Mouse (Mus musculus): ENCODE data around the gene Osbpl5. TPM values are rescaled to one million over a fixed set of nuclear protein-coding genes. Genes with fewer than 3 reads are reported as not detected.

The Osbpl5 gene
- polyA plus RNA-seq, 2 experiments: 1.3 to 1.6 TPM

GRCm38 (mm10) chr7:143712771-143713348, 43.9 kb downstream of the Osbpl5 start:
- no peak overlapping the region for H3K4me3 ChIP-seq (ENCODE audit: insufficient read depth in 1 of 2, low read depth in 2 of 2, low read length in 2 of 2)
- H3K4me1 ChIP-seq (replicated peaks; ENCODE audit: control insufficient read depth in 2 of 2, insufficient read depth in 2 of 2, low read length in 1 of 2): no peaks in the 10 kb centered on the region
- no peak overlapping the region for H3K27ac ChIP-seq
- H3K9ac ChIP-seq (replicated peaks): no peak overlapping the region
- no peak for TF ChIP-seq CTCF (IDR thresholded peaks at IDR 0.05; ENCODE audit: low read depth)
- no peak overlapping the region for H3K4me2 ChIP-seq (ENCODE audit: low read depth)
- DNase-seq (ENCODE audit: low read depth in 3 of 3, low spot score in 3 of 3) (no peak), ATAC-seq (ENCODE audit: insufficient read depth) (no peak)
- no peaks in the 10 kb centered on the region for H3K27me3 ChIP-seq (ENCODE audit: control insufficient read depth, insufficient read depth, low read length)
- H3K36me3 ChIP-seq (replicated peaks; ENCODE audit: control insufficient read depth, insufficient read depth, low read depth): no peaks in the 10 kb centered on the region
- WGBS (ENCODE audit: insufficient replicate concordance): 32% methylated on average over 8 of the region's 8 CpGs
- no peaks in the 10 kb centered on the region for H3K9me3 ChIP-seq (ENCODE audit: control insufficient read depth, low read length)

- 59% methylated on average over 4 of the region's 4 CpGs for WGBS (ENCODE audit: insufficient replicate concordance)
- no peak for ATAC-seq (ENCODE audit: insufficient read depth)
- Histone ChIP-seq H3K9ac (replicated peaks) (no peak overlapping the region), H3K36me3 (replicated peaks; ENCODE audit: control insufficient read depth, insufficient read depth, low read depth) (no peaks in the 10 kb centered on the region), H3K4me3 (ENCODE audit: insufficient read depth in 1 of 2, low read depth in 2 of 2, low read length in 2 of 2) (no peak overlapping the region), H3K9me3 (ENCODE audit: control insufficient read depth, low read length) (no peaks in the 10 kb centered on the region), H3K27ac (no peak overlapping the region), H3K4me2 (ENCODE audit: low read depth) (no peak overlapping the region), H3K27me3 (ENCODE audit: control insufficient read depth, insufficient read depth, low read length) (no peaks in the 10 kb centered on the region), H3K4me1 (replicated peaks; ENCODE audit: control insufficient read depth in 2 of 2, insufficient read depth in 2 of 2, low read length in 1 of 2) (no peaks in the 10 kb centered on the region)
- DNase-seq (ENCODE audit: low read depth in 3 of 3, low spot score in 3 of 3): no peak
- TF ChIP-seq CTCF (IDR thresholded peaks at IDR 0.05; ENCODE audit: low read depth) (no peak), EP300 (IDR thresholded peaks at IDR 0.05; ENCODE audit: low read depth) (no peak)
These were observed 44.8 kb downstream of the Osbpl5 start for GRCm38 (mm10) chr7:143712023-143712422.

- 59% methylated on average over 7 of the region's 7 CpGs for WGBS (ENCODE audit: insufficient replicate concordance)
- ATAC-seq (ENCODE audit: insufficient read depth) (no peak), DNase-seq (ENCODE audit: low read depth in 3 of 3, low spot score in 3 of 3) (no peak)
- Histone ChIP-seq H3K9ac (replicated peaks) (no peak overlapping the region), H3K9me3 (ENCODE audit: control insufficient read depth, low read length) (no peaks in the 10 kb centered on the region), H3K36me3 (replicated peaks; ENCODE audit: control insufficient read depth, insufficient read depth, low read depth) (no peaks in the 10 kb centered on the region), H3K4me3 (ENCODE audit: insufficient read depth in 1 of 2, low read depth in 2 of 2, low read length in 2 of 2) (no peak overlapping the region), H3K27ac (no peak overlapping the region), H3K4me1 (replicated peaks; ENCODE audit: control insufficient read depth in 2 of 2, insufficient read depth in 2 of 2, low read length in 1 of 2) (no peaks in the 10 kb centered on the region), H3K27me3 (ENCODE audit: control insufficient read depth, insufficient read depth, low read length) (no peaks in the 10 kb centered on the region), H3K4me2 (ENCODE audit: low read depth) (no peak overlapping the region)
- TF ChIP-seq CTCF (IDR thresholded peaks at IDR 0.05; ENCODE audit: low read depth) (no peak), EP300 (IDR thresholded peaks at IDR 0.05; ENCODE audit: low read depth) (no peak)
These were observed 45.4 kb downstream of the Osbpl5 start for GRCm38 (mm10) chr7:143711381-143711780.

- Histone ChIP-seq H3K9ac (replicated peaks) (no peak overlapping the region), H3K4me2 (ENCODE audit: low read depth) (no peak overlapping the region), H3K36me3 (replicated peaks; ENCODE audit: control insufficient read depth, insufficient read depth, low read depth) (no peaks in the 10 kb centered on the region), H3K4me3 (ENCODE audit: insufficient read depth in 1 of 2, low read depth in 2 of 2, low read length in 2 of 2) (no peak overlapping the region), H3K27me3 (ENCODE audit: control insufficient read depth, insufficient read depth, low read length) (no peaks in the 10 kb centered on the region), H3K4me1 (replicated peaks; ENCODE audit: control insufficient read depth in 2 of 2, insufficient read depth in 2 of 2, low read length in 1 of 2) (no peaks in the 10 kb centered on the region), H3K27ac (no peak overlapping the region), H3K9me3 (ENCODE audit: control insufficient read depth, low read length) (no peaks in the 10 kb centered on the region)
- WGBS (ENCODE audit: insufficient replicate concordance): 72% methylated on average over 7 of the region's 7 CpGs
- ATAC-seq (ENCODE audit: insufficient read depth): no peak
- no peak for DNase-seq (ENCODE audit: low read depth in 3 of 3, low spot score in 3 of 3)
- TF ChIP-seq EP300 (IDR thresholded peaks at IDR 0.05; ENCODE audit: low read depth): no peak
- no peak for TF ChIP-seq CTCF (IDR thresholded peaks at IDR 0.05; ENCODE audit: low read depth)
These were observed 47.4 kb downstream of the Osbpl5 start for GRCm38 (mm10) chr7:143709395-143709794.

GRCm38 (mm10) chr7:143706697-143707438, 49.9 kb downstream of the Osbpl5 start:
- Histone ChIP-seq H3K9me3 (ENCODE audit: control insufficient read depth, low read length) (no peaks in the 10 kb centered on the region), H3K27me3 (ENCODE audit: control insufficient read depth, insufficient read depth, low read length) (no peaks in the 10 kb centered on the region), H3K4me2 (ENCODE audit: low read depth) (no peak overlapping the region), H3K4me1 (replicated peaks; ENCODE audit: control insufficient read depth in 2 of 2, insufficient read depth in 2 of 2, low read length in 1 of 2) (no peaks in the 10 kb centered on the region), H3K4me3 (ENCODE audit: insufficient read depth in 1 of 2, low read depth in 2 of 2, low read length in 2 of 2) (no peak overlapping the region), H3K36me3 (replicated peaks; ENCODE audit: control insufficient read depth, insufficient read depth, low read depth) (no peaks in the 10 kb centered on the region), H3K27ac (no peak overlapping the region), H3K9ac (replicated peaks) (no peak overlapping the region)
- WGBS (ENCODE audit: insufficient replicate concordance): 36% methylated on average over 7 of the region's 7 CpGs
- DNase-seq (ENCODE audit: low read depth in 3 of 3, low spot score in 3 of 3) (peak; percentile 62 to 68 (median 63)), ATAC-seq (ENCODE audit: insufficient read depth) (no peak; the same call in 1 of the 2 replicates)
- TF ChIP-seq CTCF (IDR thresholded peaks at IDR 0.05; ENCODE audit: low read depth) (peak; percentile 98), EP300 (IDR thresholded peaks at IDR 0.05; ENCODE audit: low read depth) (no peak)

All from liver, embryonic 14.5 days (tissue).